Mouse (Mus musculus) cerebellum, adult 18-20 months (tissue): Measurements from ENCODE around the gene Klhl5.
A peak's percentile ranks its signal among the peaks of the same experiment; 100 is the strongest.

Experiments
- DNase-seq, 2 experiments: peaks; one replicate each; pipeline ENCODE4 v3.0.0; 2021

Klhl5 gene

GRCm38 (mm10) chr5:65106876-65107772 lies at the start of gene Klhl5:
Gene Klhl5 (plus strand): TSS chr5:65107539.
- peak; percentile 65 to 74 for DNase-seq

GRCm38 (mm10) chr5:65057596-65057995 lies 49.7 kb upstream of the Klhl5 start:
- no peak for DNase-seq

- DNase-seq: no peak
Measured at GRCm38 (mm10) chr5:65059806-65060205, 47.5 kb upstream of the Klhl5 start.

- no peak for DNase-seq
Measured at GRCm38 (mm10) chr5:65062236-65062635, 45.1 kb upstream of the Klhl5 start.

GRCm38 (mm10) chr5:65063266-65063665 lies 44.1 kb upstream of the Klhl5 start:
- no peak for DNase-seq

GRCm38 (mm10) chr5:65068166-65068565 lies 39.2 kb upstream of the Klhl5 start:
- no peak for DNase-seq

- DNase-seq: no peak
Measured at GRCm38 (mm10) chr5:65069872-65070271, 37.5 kb upstream of the Klhl5 start.

GRCm38 (mm10) chr5:65071689-65072118 lies 35.6 kb upstream of the Klhl5 start:
- DNase-seq: no peak

- DNase-seq: no peak
Measured at GRCm38 (mm10) chr5:65073247-65073646, 34.1 kb upstream of the Klhl5 start.

- peak; percentile 58 to 62 for DNase-seq
Measured at GRCm38 (mm10) chr5:65074693-65075092, 32.6 kb upstream of the Klhl5 start.

GRCm38 (mm10) chr5:65076087-65076486 lies 31.3 kb upstream of the Klhl5 start:
- DNase-seq: no peak

GRCm38 (mm10) chr5:65076748-65077147 lies 30.6 kb upstream of the Klhl5 start:
- no peak for DNase-seq

GRCm38 (mm10) chr5:65078081-65078480 lies 29.3 kb upstream of the Klhl5 start:
- DNase-seq: no peak

GRCm38 (mm10) chr5:65079881-65080280 lies 27.5 kb upstream of the Klhl5 start:
- peak in 1 of 2 experiments; percentile 7 for DNase-seq

- no peak for DNase-seq
Measured at GRCm38 (mm10) chr5:65081836-65082235, 25.5 kb upstream of the Klhl5 start.

GRCm38 (mm10) chr5:65086522-65086921 lies 20.8 kb upstream of the Klhl5 start:
- DNase-seq: no peak

GRCm38 (mm10) chr5:65089707-65090106 lies 17.6 kb upstream of the Klhl5 start:
- no peak for DNase-seq

GRCm38 (mm10) chr5:65091184-65091858 lies 16.0 kb upstream of the Klhl5 start:
- no peak for DNase-seq

GRCm38 (mm10) chr5:65091921-65092320 lies 15.4 kb upstream of the Klhl5 start, which contains the start of gene Tmem156:
Gene Tmem156 (minus strand): TSS chr5:65092132.
- DNase-seq: no peak

GRCm38 (mm10) chr5:65093769-65094168 lies 13.6 kb upstream of the Klhl5 start:
- DNase-seq: peak; percentile 76 to 82

GRCm38 (mm10) chr5:65094902-65095545 lies 12.3 kb upstream of the Klhl5 start:
- no peak for DNase-seq

GRCm38 (mm10) chr5:65096082-65096481 lies 11.3 kb upstream of the Klhl5 start:
- no peak for DNase-seq

- no peak for DNase-seq
Measured at GRCm38 (mm10) chr5:65096805-65097204, 10.5 kb upstream of the Klhl5 start.
